Mouse (Mus musculus): Measurements from ENCODE around the gene Large2. TPM values are rescaled to one million over a fixed set of nuclear protein-coding genes. Genes with fewer than 3 reads are reported as not detected.
"Not testable (repeated sequence)": the region's sequence is repeated elsewhere in the genome, so short reads cannot be mapped to it uniquely, and the experiment has no call there.

The Large2 gene
- total RNA-seq (2021): under 1 TPM in 1 of 2 experiments, not detected in 1; 0.67 TPM

DNA sequence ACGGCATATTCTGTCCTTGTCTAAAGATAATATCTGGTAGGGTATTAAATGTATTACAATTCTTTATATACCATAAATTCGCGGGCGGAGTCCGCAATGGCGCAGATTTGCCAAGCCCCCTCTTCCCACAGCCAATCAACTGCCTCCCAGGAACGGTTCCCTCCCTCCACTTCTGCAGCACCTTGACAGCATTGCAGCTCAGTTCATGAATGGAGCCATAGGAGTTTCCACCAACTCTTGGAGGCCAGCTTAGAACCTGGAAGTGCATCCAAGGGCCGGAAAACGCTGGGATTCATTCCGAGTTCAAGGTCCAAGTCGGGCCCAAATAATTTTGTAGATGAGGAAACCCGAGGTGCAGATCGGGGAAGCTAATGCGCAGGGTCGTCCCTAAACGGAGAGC is at the start of gene Large2, which contains the start of gene Pex16:
Gene Large2 (minus strand): TSS at position 356 of the 400 bp plus-strand sequence.
Gene Pex16 (plus strand): TSS at position 163 of the 400 bp plus-strand sequence.
- no peak for DNase-seq (ENCODE audit: low spot score)
- intact Hi-C loops (cut with DNase I): no loop called here

DNA sequence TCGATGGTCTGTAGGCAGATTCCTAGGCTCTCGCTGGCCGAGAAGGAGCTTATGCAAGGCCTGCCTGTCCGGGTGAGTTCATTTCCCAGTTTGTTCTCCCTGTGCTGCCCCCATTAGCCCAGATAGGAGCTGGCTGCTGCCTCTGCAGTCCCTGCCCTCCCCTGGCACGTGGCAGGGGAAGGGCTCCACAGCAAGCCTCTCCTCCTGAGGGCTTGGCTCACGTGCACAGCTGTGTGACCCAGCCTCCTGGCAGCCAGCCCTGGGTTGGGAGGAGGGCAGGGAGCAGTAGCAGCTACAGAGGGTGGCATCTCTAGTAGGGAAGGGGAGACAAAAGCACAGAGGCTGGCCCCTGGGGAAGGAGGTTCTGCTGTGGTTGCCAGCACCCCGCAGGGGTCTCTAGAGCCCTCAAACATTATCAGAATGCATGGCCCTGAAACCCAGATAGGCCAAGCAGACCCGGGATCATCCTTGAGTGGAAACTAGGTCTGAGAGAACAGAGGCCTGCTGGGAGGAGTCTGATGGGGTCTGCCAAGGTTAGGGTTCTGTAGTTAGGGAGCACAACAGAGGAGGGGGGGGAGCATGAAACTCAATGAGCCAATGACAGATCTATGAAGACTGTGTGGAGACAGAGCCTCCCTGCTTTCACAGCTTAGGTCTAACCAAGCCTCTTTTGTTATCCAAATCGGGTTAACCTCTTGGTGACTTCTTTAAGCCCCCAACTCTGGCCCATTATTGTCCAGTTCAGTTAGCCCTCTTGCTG is 49.2 kb upstream of the Large2 start:
- intact Hi-C loops (cut with DNase I): loop anchor here (2.0 to 5.0 kb wide), 2 partner anchors 47 to 239 kb away; no protein-coding TSS in a partner anchor
- DNase-seq (ENCODE audit: low spot score): peak; percentile 94

DNA sequence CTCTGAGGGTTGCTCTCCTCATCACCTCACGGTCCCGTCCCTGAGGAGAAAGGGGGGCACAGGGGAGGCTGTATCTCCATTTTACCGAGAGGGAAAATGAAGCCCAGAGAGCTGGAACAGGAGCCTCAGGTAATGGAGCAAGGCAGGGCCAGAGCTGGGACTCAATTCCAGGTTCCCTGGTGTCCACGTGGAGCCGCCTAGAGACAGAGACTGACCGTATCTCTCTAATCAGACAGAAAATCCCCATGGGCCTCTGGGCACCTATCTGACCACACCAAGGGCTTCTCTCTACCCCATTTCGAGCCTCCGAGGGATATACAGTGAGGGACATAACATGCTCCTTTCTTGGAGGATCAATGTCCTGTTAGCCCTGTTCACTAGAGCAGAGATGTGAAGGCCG is 48.5 kb upstream of the Large2 start:
- intact Hi-C loops (cut with DNase I): loop anchor here (2.0 to 5.0 kb wide), 2 partner anchors 46 to 238 kb away; no protein-coding TSS in a partner anchor
- no peak for DNase-seq (ENCODE audit: low spot score)

DNA sequence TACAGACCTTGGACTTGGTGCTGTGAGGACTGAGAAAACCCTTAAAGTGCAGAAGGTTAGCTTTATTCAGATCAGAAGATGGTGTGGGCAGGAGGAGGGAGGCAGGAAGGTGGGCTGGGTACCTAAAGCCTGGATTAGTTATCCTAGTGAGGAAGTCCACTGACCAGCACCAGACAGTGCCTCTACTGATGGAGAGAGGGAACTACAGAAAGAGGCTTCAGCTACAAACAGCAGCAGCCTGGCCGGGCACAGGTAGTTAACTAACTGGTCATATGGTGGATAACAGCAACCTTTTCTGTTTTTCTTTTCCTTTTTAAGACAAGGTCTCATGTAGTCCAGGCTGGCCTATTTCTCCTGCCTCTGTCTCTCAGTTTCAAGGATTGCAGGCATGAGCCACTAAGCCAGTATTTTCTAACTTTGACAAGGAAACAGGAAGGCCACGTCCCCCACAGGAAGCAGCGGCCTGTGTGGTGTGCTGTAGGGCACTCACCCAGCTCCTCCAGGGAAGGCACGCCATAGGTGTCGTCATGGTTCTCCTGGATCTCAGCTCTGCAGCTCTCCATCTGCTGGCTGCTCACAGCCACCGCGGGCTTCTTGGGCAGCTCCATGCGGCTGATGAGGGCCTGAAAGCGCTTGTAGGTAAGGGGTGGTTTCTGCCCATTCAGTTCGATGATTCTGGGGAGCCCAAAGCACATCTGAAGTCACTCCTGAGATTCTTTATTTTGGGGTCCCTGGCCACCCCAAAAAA is 47.9 kb upstream of the Large2 start:
- DNase-seq (ENCODE audit: low spot score): no peak
- intact Hi-C loops (cut with DNase I): loop anchor here (2.0 to 5.0 kb wide), 2 partner anchors 45 to 238 kb away; no protein-coding TSS in a partner anchor

DNA sequence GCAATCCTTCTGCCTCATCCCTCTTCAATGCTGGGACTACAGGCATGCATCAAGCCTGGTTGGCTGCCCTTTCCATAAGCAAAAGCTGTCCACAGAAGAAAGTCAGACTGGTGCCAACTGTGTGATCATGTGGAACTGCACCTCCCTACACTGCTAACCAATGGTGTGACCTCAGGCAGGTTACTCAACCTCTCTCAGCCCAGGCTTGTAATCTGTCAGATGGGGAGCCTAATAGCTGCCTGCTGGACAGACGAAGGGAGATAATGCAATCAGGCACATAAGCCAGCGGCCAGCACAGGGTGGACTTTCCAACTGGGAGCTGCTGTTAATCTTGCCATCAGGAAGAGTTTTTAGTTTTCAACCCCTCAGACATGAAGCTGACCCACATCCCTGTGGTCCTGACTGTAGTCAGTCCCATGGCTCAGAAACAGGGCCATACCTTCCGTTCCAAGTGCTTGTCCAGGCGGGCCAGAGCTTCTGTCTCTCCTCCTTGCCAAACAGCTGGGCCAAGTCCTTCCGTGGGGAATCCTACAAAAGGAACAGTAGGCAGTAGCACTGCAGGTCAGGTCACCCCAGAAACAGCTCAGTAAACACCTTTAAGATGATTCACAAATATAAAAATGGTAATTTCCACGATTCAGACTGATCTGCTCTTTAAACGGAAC is 47.2 kb upstream of the Large2 start:
- DNase-seq (ENCODE audit: low spot score): no peak
- intact Hi-C loops (cut with DNase I): loop anchor here (2.0 to 5.0 kb wide), 2 partner anchors 45 to 237 kb away; no protein-coding TSS in a partner anchor

DNA sequence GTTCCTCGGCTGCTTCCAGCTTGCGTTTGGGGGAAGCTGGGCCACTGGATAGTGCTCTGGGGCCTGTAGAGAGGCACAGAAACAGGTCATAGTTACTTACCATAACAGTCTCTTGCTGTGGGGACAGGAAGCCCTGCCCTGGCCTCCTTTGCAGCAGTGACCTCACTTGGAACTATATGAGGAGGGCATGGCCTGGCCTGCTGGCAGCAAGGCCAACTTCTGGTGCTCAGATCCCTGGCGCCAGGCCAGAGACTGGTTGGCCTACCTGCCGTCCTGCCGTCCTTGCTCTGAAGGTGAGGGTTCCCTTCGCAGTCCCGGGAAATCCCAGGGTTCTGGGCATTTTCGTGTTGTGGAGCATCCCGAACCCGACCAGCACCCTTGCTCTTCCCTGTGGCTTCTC is 37.0 kb upstream of the Large2 start:
- intact Hi-C loops (cut with DNase I): no loop called here
- no peak for DNase-seq (ENCODE audit: low spot score)

DNA sequence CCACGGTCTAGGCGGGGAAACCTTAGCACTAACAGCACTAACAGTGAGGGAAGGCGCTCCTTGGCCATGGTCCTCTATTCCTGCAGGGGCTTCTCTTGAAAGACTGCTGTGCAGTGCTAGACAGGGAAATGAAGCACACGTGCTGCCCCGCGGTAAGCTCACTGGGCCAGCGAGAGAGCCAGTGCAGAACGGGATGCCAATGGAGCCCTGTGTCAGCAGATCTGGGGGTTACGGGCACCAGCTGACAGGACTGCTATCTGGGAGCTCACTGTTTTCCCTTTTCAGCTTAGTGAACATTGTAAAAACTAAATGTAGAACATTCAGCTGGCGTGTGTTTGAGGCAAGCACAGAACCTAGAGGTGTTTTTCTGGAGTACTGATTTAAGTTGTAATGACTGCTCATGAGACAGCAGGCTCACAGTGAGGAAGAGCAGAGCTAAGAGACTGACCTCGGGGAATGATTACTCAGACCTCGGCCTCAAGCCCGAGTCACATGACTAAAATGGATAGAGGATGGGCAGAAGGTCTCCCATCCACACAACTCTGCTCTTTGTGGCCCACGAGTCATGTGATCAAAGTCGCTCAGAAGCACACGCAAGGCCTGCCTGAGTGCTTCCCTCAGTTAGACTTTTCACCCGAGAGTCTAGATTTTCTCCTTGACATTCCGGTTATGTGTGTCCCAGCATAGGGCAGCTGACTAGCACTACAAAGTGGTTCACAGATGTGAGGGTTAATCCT is 33.8 kb upstream of the Large2 start:
- no peak for DNase-seq (ENCODE audit: low spot score)
- intact Hi-C loops (cut with DNase I): no loop called here

DNA sequence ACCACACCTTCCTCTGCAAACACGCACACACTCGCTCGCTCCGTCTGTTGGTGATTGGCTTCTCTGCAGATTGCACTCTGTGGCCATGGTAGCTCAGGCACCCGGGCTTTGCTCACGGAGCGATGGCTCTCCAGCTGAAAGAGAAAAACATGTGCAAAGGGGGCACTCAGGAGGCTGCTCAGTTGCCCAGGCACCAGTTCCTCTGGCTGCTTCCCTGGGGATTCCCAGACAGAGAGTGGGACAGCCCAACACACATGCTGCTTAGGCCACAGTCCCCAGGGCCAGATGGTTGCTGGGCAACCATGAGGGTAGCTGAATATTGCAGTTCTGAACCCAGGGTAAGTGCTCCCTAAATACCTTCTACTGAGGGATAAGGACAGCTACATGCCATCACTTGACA is 31.0 kb upstream of the Large2 start:
- intact Hi-C loops (cut with DNase I): no loop called here
- no peak for DNase-seq (ENCODE audit: low spot score)

DNA sequence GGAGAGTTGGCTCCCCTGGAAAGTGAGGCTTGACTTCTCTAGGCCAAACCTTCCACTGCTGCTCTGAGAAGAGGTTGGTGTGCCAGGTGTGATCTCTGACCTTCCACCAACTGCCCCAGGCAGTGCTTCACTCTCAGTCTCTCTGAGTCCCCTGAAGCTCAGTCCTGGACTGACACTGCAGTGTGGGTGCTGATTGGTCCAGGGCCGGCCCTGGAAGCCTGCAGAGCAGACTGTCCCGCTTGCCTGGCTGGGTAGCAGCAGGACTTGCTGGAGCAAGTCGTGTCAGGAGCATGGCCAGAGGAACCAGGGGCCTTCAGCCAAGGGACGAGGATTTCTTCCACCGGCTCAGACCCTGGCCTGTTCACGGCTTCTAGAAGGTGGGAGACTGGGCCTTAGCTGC is 30.1 kb upstream of the Large2 start:
- intact Hi-C loops (cut with DNase I): no loop called here
- DNase-seq (ENCODE audit: low spot score): no peak

DNA sequence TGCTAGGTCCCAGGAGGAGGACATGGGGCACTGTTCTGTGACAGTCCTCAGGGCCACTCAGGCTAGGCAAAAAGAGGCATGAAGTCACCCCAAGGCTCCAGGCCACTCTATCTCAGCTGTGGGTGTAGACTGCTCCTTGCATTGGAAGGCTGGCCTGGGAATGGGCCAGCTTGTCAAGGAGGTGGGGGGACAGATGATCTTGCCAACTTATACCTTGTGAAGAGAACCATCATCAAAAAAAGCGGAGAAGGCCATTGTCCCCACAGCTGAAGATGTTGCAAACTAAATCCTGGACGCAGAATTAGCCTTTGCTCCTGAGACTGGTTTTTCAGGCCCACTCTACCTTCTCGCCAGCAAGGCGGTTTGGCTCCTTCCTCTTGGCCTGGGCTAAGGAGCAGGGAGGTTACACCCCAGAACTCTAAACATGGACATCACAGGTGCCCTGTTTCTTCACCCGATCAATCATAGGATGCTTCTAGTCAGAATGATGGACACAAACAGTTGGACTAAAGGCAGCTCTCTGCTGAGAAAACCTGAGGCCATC is 29.2 kb upstream of the Large2 start:
- intact Hi-C loops (cut with DNase I): no loop called here
- no peak for DNase-seq (ENCODE audit: low spot score)

DNA sequence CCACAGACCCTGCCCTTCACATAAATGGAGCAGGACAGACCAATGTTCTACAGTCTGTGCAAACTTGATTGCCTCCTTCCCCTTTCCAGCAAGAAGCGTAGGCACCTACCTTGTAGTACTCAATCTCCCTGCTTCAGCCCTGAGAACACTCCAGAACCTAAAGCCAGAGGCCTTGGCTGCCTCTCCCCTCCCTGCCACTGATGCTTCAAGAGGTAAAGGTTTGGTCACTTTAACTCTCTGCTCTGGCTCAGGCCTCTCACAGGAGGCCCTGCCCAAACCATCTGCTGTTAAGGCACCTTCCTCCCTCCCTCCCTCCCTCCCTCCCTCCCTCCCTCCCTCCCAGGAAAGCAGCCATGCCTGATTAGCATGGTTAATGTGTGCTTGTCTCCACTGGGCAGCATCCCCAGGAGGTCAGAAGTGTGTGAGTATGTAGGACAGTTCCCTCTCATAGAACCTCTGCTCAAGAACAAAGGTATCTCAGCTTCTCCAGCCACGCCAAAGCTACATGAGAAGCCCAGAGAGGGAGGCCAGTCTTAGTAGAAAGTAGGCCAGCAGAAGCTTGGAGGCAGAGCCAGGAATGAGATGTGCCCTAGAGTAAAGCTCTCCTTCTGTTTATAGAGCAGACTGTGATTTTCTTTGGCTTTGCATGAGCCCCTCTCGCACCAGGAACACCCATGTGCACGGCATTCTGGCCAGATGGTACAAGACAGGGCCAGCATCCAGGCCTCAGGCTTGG is 28.1 kb upstream of the Large2 start:
- intact Hi-C loops (cut with DNase I): no loop called here
- DNase-seq (ENCODE audit: low spot score): no peak

DNA sequence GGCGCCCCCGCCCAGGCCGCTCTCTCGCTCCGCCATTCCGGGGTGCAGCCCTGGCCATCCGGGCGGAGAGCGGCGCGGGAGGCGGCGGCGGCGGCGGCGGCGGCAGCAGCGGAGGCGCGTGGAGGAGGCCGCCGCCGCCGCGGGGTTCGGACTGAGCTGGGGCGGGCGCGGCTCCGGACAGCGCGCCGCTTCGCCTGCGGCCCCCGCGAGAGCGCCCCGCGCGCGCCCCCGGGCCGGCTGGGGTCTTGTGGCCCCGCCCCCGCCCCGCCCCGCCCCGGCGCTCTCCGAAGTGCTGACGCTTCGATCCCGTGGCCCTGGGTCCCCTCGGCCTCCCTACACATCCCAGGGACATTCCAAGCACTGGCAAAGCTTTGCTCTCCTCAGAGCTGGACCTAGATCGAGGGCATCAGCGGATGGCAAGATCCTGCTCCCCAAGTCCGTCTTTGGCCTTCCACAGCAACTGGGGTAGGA is 26.5 kb upstream of the Large2 start, which contains the start of gene Mapk8ip1:
Gene Mapk8ip1 (minus strand): TSS at position 173 of the 471 bp plus-strand sequence.
- intact Hi-C loops (cut with DNase I): no loop called here
- DNase-seq (ENCODE audit: low spot score): no peak

DNA sequence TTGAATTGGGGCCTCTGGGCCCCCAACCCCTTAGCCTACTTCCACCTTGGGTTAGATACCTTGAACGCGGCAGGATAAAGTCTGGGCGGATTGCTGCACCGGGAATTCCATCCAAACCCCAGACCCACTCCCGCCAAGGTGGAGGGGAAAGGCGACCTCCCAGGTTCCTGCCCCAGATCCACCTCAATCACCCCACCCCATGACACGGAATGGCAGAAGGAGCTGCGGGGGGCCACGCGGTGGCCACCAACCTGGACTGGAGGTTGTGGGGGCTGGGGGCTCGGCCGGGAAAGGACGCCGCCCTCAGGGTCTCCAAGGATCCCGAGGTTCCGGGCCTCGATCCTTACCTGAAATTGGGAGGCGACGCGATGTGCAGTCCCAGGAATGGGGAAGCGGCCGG is 26.0 kb upstream of the Large2 start:
- DNase-seq (ENCODE audit: low spot score): no peak
- intact Hi-C loops (cut with DNase I): no loop called here

DNA sequence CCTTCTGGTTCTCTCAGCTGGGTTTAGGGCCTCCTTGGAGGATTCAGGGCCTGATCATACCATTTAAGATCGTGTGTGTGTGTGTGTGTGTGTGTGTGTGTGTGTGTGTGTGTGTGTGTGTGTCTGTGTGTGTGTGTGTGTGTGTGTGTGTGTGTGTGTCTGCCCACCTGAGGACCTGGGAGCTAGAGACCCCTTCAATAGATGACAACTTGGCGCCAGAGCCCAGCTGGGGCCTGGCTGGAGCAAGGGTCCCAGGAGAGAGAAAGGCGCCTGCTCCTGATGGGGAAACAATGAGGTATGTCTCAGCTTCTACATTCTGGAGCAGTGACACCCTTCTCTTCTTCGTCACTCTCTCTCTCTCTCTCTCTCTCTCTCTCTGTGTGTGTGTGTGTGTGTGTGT is 25.2 kb upstream of the Large2 start:
- intact Hi-C loops (cut with DNase I); DNase-seq (ENCODE audit: low spot score): not testable (repeated sequence)

DNA sequence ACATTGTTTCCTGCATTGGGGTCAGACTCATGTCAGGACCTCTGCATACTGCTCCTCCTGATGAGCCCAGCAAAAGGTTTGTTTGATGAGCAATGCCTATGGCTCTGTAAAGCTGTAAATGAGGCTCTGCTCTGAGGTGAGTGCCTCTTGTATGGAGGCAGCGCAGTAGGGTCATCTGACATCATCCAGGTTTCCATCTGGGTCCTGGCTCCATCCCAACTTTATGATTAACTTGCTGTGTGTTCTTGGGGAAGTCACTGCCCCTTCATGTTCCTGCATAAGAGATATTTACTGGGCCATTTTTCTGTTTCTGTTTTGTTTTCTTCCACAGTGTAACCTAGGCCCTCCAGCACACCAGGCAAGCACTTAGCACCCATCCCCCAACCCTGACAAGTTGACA is 22.8 kb upstream of the Large2 start:
- intact Hi-C loops (cut with DNase I): no loop called here
- no peak for DNase-seq (ENCODE audit: low spot score)

DNA sequence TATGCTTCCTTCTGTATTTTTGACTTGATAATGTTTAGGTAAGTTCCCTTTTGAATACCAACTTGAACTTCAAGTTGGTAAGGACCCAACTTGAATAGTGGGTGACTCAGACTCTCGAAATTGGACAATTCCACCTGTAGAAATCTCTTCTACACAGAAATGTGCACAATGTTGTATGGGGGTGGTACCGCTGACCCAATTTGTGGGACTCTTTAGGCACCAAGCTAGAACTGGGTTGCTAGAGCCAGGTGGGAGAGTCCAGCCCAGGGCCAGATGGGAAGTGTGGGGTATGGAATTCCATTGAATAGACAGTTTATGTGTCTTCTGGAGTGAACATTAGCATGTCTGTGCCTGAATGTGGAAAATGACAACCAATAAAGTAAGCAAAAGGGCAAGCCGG is 20.9 kb upstream of the Large2 start:
- intact Hi-C loops (cut with DNase I): no loop called here
- DNase-seq (ENCODE audit: low spot score): no peak

DNA sequence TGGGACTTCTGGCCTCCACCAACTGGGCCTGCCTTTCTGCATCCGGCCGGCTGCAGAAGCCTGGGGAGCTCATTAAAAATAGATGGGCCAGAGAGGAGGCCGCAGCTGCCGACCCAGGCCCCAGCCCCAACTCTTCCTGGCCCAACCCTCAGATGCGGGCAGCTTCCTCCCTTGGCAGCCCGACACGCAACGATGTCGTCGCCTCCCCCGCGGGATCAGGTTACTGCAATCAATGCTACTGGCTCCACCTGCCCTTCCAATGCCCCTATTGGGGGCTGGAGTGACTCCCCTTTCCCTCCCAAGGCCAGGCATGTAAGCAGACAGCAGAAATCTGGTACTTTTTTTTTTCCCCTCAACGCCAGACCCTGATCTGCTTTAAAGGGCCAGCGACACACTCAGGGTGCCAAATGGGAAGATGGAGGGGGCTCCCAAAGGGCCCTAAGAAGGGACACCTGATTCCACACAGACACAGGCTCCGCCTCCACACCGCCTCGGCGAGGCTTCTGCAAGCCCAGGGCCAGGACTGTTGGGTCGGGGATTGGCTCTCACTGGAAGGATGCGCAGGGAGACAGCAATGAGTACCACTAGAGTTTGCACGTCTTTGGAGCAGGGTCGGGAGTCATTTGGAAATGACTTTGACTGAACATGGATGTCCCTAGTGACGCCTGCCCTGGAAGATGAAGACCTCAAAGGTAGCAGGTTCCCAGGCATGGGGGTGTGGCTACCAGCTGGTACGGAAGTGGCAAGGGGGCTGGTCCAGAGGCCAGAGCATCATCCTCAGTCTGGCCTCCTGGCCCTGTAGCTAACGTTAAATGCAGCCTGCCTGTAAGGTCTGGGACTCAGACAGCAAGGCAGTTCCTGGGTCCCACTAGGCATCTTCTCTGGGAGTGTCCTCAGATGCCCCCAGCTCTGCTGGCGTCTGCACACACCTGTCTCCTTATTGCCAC is 17.9 kb upstream of the Large2 start:
- no peak for DNase-seq (ENCODE audit: low spot score)
- intact Hi-C loops (cut with DNase I): no loop called here
